Mouse (Mus musculus) testis, postnatal 14 days (tissue): ENCODE measurements around the gene Cdca5.
A peak's percentile ranks its signal among the peaks of the same experiment; 100 is the strongest.

Experiments used
- DNase-seq: peaks from one replicate; pipeline ENCODE4 v3.0.0; 2021; ENCODE audit warnings: low spot score

The Cdca5 gene

DNA sequence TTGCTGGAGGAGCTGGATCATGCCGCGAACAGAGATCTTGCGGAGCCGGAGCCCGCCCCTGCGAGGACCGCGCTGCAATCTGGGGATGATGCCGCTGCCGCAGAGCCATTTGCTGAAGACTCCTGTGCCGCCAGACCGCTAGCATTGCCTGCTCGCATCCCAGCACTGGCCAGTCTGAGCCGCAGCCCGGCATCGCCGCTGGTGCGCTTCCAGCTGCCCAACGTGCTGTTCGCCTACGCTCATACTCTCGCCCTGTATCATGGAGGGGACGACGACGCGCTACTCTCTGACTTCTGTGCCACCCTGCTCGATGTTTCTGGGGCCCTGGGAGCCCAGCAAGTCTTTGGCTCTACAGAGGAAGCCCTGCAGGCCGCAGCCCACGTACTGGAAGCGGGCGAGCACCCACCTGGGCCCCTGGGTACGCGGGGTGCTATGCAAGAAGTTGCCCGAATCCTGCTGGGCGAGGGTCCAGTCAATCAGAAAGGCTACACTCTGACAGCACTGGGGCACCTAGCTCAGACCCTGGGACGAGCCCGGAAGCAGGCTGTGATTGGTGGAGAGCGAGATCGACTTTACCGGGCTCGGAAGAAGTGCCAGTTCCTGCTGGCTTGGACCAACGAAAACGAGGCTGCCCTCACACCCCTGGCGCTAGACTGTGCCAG is 23.0 kb upstream of the Cdca5 start:
- peak; percentile 57 for DNase-seq

DNA sequence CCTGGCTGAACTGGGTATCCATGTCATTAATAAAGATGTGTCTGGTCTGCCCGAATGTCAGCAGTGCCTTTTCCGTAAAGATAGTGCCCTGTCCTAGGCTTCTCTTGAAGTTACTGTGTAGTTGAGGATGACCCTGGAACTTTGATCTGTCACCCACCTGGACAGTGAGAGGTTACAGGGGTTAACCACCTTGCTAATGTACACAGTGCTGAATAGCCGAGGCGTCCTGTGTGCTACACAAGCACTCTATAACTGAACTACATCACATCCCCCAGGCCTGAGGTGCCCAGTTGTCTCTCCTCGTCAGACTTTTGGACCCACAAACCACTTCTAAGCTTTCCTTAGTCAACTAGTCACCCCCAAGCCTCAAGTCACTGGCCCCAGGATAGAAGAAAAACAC is 22.4 kb upstream of the Cdca5 start:
- no peak for DNase-seq

DNA sequence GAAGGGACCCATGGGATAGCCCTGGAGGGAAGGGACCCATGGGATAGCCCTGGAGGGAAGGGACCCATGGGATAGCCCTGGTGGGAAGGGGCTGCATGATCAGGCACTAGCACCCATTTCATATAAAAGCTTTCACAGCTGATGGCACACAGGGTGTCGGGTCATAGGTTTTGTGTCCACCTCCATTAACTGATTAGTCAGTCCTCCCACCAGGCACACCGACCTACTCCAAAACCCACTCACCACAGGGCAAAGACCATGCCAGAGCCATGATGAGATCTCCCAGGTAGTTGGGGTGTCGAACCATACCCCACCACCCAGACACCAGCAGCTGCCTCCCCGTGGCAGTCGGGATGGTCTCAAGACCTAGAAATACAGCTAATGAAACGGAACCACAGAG is 21.7 kb upstream of the Cdca5 start:
- no peak for DNase-seq

DNA sequence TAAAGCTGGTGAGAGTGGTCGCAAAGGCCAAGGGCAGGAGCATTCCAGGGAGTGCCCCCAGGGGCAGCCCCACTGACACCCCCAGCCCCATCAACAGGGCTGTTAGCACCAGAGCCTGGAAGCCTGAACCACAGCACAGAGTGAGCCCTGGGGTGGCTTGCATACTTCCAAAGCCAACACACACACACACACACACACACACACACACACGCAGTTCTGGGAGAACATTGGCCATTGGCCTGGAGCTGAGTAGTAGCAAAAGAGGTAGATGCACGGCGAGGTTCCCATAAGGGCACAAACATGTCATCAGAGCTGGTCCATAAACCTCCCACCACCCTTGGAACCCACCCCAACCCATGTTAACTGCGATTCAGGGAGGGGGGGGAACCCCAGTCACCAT is 18.2 kb upstream of the Cdca5 start:
- no peak for DNase-seq

DNA sequence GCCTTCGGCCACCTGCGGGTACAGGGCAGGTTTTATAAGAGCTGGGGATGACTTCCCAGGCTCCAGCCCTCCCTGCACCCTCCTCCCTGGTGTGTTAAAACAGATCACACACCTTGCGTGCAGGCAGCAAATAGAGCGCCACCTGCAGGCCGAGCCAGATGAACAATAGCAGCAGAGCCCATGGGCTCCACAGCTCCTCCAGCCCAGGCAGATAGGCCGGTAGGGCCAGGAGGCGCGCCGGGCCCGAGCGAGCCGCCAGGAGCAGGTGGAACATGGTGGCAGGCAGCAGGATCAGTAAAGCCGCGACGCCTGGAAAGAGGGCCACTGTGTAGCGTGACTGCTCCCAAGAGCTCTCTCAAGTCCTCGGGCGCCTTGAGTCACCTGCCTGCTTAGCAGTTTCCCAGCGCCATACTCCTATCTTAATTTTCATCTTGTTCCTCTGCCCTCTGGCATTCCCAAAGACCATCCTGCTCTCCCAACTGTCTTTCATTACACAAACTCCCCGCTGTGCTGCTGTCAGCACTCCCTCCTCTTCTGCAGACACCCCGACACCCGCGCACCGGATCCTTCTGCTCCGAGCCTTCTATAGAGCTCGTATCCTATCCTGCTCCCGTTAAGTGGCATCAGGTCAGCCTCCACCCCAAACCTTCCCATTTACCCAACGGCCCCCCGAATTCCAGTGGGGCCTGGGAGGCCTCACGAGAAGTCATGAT is 17.6 kb upstream of the Cdca5 start:
- peak; percentile 84 for DNase-seq

DNA sequence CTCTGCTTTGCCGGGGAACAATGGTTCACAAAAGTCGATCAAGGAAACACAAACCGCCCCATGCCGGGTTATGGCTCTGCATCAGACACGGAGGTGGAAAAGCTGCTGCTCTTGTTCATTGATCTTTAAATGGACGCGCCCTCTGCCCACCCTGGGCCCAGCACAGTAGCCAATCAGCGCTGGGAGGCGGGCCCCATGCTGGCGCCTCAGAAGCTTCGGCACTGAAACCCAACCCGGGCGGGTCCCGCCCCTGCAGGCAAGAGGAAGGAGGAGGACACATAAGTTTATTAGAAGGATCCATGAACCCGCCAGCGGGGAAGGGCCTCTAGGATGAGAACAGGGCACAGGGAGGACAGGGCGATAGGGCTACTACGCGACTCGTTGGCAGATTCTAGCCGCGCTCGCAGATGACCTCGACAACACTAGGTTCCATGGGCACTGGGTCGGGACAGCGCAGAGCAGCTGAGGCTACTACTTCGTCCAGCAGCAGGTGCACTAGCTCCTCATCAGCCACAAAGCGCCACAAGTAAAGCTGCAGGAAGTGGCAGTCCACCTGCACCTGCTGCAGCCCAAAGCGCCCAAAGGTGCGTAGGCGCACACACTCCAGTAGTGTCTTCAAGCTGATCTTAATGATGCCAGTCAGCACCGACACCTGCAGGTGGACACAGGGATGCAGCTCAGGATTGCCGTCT is 16.9 kb upstream of the Cdca5 start, which contains the start of gene Tm7sf2:
Tm7sf2 (minus strand) TSS at position 650 of the 692 bp plus-strand sequence.
- DNase-seq = peak; percentile 86

DNA sequence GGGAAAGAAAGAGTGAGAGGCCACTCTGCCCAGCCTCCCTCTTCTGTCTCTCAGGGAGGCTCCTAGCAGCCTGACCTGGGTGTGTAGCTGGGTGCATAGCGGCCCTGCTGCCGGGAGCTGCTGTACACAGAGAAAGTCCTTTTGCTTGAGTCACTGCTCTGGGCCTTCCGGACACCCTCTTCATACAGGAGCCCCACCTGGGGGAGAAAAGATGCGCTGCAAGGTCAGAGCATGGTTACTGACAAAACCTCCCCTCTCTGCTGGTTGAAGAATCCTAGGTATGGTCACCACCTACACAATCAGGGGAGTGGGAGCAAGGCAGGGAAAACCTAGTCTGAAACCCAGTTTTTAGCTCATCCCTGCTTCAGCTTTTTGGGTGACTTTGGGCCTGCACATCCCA is 15.8 kb upstream of the Cdca5 start:
- no peak for DNase-seq

DNA sequence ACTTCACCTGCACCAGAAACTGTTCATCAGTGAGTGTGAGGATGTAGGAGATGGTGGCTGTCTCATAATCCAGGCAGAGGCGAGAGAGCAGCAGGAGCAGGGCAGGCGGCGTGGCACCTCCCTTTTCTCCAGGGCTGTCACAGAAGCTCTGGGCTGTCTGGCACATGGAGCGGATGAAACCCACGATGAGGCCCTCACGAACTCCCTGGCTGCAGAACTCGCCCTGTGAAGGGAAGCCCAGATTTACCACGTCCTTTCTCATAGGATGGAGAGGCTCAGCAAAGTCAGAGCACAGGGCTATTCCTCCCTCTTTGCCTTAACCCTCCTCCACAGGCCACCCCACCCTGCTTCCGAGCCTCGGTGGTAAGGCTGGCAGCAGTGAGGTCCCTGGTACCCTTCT is 14.9 kb upstream of the Cdca5 start:
- no peak for DNase-seq

DNA sequence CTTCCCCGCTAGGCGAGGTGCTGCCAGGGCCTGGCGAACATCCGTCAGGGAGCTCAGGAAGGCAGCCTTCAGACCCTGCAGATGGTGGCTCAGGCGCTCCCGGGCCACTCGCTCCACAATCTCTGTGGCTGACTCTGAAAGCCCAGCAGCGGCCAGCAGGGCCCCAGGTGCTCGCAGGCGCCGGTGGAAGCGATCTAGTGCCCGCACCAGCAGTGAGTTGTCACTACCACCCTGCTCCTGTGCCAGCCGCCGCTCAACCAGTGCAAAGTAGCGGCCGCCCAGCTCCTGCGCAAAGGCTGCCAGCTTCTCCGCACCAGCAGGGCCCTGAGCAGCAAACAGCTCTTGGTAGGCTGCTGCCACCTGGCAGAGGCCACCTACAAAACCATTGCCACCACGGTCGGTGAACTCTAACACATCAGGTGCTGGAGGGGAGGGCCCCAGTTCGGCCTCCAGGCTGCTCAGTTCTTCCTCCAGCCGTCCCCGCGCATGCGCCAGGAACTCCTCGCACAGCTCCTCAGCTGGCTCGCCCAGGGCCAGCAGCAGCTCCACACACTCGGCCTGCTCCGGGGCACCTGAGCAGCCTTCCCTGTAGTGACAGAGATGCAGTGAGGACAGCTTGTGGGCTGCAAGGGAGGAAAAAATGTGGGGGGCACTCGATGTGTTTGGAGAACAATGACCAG is 14.1 kb upstream of the Cdca5 start:
- DNase-seq = no peak

DNA sequence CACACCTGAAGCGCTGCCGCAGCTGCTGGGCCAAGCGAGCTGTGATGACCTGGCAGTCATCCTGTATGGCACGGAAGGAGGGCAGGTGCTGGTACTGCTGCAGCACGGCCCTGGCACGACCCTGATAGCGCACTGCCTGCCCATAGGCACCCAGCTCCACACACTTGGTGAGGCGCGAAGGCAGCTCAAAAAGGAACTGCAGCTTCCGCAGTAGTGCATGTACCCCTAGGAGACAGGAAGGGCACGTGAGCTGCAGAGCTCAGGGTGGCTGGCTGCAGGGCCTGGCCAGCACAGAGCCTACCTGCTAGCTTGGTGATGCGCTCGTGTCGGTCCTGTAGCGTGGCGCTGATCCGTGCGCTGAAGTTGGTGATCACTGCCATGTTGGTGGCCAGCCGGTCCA is 13.5 kb upstream of the Cdca5 start:
- no peak for DNase-seq

DNA sequence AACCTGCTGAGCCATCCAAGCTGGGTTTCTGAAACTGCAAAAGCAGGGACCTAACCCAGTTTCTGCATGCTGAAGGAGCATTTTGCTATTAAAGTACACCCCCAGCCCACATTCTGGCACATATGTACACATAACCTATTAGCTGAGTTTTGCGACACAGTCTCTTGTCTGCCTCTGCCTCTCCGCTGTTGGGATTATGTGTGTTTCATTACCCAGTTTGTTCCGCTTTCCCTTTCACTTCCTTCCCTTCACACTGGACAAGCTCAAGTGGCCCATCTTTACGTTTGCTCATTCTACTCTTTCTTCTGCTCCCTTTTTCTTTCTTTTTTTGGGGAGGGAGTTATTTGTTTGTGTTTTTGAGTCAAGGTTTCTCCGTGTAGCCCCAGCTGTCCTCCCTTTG is 10.9 kb upstream of the Cdca5 start:
- no peak for DNase-seq

DNA sequence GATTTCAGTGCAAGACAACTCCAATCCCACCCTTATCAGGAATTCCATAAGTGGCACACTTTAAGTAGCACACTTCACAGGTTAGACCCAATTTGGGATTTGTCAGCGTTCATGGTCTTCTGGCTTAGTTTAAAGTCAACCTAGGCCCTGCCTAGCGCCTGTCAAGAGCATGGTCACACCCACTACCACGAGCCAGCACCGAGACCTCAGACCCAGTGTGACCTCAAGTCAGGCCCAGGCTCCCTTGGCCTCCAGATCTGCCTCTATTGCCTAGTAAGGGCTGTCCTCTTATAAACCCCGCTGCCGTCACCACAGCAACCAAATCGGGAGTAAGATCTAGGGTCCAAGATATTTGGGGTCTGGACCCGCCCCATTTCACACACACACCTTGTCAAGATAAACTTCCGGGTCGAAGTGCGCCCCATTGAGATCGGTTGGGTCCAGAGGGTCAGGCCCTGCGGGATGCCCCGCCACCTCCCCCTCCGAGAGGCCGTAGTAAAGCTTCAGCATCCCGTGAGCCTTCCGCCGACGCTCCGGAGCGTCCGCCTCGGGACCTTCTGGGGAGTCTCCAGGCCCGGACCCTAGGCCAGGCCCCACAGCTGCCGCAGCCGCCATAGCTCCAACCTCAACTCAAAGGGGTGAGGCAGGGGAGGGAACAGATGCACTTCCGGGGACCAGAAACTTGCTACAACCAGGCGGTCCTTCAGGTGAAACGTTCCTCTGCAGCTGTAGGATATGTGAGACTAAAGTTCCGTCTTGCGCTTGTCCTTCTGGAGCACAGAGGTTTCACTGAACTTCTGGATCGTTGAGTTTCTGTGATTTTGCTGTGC is 8.0 kb upstream of the Cdca5 start, which contains the start of gene Vps51:
Vps51 (minus strand) TSS at position 668 of the 830 bp plus-strand sequence.
- peak; percentile 90 for DNase-seq

DNA sequence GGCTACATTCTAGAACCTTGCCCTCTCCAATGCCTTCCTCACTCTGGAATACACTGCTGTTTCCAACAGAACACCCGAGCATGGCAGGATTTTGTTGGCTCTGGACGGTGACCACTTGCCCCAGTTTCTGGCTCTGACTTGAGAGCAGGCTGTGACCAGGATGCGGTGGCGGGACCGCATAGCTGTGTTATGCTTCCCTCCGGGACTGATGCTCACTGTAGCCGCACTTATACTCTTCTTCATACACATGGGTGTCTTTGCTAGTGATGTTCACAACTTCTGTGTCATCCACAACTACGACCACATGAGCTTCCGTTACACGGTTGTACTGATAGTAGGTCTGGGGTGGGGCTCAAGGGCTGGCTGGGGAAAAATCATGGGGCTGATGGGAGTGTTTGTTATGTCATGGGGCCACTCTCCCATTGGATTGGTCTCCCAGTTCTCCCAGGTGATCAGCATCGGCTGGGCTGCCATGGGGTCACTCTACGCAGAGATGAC is 4.8 kb upstream of the Cdca5 start, which contains the start of gene Tmem262:
Tmem262 (plus strand) TSS at position 51 of the 498 bp plus-strand sequence.
- no peak for DNase-seq

DNA sequence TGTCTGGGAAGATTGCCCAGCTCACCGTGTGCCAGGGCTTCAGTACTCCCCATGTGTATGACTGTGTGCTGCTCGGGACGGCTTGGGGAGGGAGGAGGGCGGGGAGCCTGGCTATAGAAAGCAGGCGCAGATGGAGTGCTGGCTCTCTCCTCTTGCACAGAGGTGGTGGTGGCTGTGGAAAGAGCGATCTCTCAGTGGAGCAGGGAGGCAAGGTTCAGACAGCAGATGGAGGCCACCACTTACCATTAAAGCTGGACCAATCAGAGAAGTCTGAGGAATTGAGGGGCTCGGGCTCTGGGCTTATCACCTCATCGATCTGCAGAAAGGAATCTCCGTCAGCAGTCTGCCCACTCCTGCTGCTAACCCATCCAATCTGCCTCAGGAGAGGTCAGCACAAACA is 2.6 kb upstream of the Cdca5 start, which contains the start of gene Gm28374:
Gm28374 (minus strand) TSS at position 101 of the 400 bp plus-strand sequence.
- DNase-seq = no peak

DNA sequence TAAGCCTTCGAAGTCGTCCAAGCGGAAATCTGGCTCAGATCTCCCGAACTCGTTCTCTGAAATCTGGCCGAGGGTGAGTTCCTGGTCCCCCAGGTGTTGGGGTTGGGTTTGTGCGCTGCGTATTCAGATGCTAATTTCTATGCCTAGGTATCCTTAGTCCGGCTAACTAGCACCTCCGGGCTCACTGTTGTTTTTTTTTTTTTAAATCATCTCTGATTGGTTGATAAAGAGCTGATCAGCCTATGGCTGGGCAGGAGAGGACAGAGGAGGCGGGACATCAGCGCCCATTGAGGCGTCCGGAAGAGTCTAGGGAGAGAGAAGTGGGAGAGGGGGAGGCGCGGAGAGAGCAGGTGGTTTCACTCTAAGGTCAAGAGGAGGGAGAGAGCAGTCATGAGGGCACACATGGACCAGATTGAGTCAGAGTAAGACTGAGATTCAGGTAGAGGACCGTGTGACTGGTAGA is 665 bp downstream of the Cdca5 start:
- DNase-seq = peak; percentile 75

DNA sequence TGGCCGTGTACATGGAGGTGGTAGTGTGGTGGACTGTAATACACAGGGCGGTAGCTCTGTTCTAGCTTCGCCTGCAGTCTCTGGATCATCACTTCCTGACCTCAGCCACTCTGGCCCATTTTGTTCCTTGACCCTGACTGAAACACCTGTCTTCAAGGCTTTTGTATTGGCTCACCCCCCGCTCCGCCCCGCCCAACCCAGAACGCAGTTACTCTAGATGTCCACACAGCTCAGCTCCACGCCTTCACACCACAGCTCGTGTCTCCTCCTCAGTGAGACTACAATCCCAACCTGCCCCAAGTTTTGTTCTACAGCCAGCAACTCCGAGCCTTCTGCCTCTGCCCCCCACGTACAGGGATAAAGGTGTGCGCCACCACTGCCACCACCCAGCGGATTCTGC is 4.1 kb downstream of the Cdca5 start:
- no peak for DNase-seq

DNA sequence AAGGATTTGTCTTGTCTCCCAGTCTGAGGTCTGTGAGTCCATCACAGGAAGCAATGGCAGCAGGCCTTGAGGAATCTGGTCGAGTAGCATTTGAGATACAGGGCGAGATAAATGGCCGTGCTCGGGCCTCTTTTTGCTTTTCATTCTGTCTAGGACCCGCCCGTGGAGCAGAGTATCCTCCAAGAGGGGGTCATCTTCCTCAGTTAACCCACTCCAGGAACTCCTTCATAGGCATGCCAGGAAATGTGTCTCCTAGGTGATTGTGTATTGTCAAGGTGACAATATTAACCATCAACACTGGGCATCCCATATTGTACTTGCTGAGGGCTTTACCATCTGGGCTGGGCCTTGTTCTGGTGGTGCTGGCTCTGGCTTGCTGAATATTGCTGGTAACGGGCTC is 9.3 kb downstream of the Cdca5 start, which contains the start of gene AC131692.1:
AC131692.1 (plus strand) TSS at position 301 of the 400 bp plus-strand sequence.
- no peak for DNase-seq

DNA sequence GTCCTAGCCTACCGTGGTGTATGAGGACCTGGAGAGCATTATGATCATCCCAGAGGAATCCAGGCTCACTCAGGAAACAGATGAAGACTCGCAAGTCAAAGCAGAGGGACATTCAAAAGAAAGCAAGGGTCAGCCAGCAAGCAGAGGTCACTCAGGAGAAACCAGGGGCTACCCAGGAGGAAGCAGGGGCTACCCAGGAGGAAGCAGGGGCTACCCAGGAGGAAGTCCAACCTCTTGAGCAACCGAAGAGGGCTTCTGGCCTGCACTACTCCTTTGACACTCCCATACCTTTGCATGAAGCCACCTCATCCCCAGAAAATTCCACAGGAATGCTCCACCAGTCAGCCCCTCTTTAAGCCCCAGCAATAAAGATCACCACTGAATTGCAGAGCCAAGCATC is 13.1 kb downstream of the Cdca5 start:
- no peak for DNase-seq

DNA sequence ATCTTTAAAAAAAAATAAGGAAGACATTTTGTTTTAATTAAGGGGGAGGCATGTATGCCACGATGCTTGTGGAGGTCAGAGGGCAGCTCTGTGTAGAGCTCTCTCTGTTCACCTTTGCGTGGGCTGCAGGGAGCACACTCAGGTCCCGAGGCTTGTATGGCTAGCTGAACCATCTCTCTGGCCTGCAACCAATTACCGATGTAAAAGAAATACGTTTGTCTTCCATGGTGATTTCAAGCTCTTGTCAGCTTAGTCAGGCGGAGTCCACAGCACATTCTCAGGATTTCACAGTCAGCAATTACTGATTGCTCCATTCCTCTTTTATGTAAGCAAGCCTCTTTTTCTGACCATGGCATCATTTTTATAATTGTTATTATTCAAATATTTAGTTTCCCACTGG is 16.4 kb downstream of the Cdca5 start:
- no peak for DNase-seq

DNA sequence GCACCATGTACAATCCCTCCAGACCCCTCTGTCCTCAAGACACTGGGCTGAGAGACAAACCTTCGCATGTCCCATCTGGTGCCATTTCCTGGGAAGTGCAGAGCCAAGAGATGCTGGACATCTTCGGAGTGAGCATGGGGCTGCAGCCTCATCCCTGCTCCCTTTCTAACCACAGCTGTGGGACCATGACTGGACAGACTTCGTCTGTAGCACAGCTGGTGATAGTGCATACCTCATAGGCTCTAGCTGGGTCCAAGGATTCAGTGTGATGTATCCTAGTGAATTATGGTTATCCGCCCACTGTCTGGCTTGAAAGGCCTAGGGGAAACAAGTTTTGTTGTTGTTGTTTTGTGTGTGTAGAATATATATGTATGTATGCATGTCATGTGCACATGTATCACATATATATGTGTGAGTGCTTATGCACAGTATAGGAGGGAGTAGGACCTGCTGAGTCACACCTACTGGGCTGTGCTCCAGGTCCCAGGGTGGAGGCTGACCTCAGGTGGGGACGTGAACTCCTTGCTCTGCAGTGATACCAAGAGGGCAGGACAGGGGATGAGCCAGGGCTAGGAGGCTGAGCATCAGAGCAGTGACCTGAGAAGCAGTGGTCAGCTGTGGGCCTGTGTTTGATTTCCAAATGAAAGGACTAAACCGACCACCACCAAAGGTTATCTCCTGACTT is 17.5 kb downstream of the Cdca5 start:
- DNase-seq = no peak
